Mouse (Mus musculus) heart, adult 9 months (tissue): ENCODE measurements around the gene Lamtor2.

Experiments
- DNase-seq, 2 experiments: peaks; one replicate each; pipeline ENCODE4 v3.0.0; 2022; ENCODE audit warnings: low spot score in 2 of 2

The Lamtor2 gene

GRCm38 (mm10) chr3:88526157-88527131, 26.4 kb downstream of the Lamtor2 start:
- peak; percentile 84 to 86 for DNase-seq

DNA sequence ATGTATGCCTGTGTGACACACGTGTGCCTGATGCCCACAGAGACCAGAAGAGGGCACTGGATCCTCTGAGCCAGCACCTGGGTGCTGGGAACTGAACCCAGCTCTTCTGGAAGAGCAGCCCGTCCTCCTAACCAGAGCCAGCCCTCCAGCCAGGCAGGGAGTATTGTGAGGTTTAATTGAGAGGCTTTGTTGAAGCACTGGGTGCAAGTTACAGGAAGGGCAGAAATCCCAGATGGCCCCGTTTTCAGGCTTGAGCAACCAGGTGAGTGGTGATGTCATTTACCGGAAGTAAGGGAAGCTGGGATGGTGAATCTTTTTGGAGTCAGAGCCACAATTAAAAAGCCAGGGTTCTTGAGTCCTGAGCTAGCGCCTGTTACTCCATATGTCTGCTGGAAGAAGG, 27.9 kb downstream of the Lamtor2 start:
- DNase-seq, result no peak

GRCm38 (mm10) chr3:88523027-88523426, 29.8 kb downstream of the Lamtor2 start:
- DNase-seq, result no peak

GRCm38 (mm10) chr3:88521803-88522331, 31.0 kb downstream of the Lamtor2 start:
- peak; percentile 67 to 70 for DNase-seq

DNA sequence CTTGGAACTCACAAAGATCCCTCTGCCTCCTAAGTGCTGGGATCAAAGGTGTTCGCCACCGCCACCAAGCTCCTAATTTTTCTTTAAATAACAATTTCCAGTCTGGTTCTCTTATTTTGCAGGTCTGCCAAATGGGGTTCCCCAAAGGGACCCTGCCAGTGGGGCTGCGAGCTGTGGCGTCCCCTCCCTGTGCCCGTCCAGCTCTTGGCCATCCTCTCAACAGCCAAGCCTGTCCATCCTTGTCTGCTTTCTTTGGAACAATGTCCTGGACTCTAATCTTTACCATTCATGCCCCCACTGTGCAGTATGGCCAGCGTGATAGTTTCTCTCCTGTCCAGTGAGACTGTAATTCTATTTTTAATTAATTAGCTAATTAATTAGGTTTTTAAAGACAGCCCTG, 31.7 kb downstream of the Lamtor2 start:
- DNase-seq, result no peak

- no peak for DNase-seq
These were observed 32.8 kb downstream of the Lamtor2 start for GRCm38 (mm10) chr3:88520078-88520477.

- DNase-seq, result no peak
These were observed 34.5 kb downstream of the Lamtor2 start for GRCm38 (mm10) chr3:88518411-88518810.

DNA sequence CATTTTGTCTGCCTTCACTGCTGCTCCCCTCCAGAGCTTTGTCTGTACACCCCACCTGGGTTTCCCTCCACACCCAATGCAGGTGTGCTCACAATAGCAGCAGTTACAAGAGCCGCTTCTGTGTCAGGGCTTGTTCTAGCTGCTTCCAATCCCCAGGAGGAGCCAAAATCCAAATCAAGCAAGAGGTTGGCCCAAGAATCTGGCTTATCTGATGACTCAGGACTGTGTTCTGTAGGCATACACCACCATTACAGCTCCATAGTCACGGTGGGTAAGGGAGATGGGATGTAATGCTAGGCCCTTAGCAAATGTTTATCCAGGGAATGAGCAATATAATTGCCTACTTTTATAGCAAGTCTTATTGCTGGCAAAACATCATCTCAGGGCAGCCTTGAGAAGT, 36.5 kb downstream of the Lamtor2 start:
- no peak for DNase-seq

DNA sequence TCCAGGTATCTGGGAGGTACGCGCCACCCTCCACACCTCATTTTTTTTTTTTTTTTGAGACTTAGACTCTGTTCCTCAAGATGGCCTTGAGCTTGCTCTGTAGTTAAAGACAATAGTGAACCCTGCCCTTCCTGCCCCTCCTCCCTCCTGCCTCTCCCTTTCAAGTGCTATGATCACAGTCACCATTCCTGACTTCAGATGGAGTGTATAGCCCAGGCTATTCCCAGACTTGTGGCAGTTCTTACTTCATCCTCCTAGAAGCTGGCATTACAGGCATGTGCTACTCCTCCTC, 37.8 kb downstream of the Lamtor2 start:
- DNase-seq, result no peak

DNA sequence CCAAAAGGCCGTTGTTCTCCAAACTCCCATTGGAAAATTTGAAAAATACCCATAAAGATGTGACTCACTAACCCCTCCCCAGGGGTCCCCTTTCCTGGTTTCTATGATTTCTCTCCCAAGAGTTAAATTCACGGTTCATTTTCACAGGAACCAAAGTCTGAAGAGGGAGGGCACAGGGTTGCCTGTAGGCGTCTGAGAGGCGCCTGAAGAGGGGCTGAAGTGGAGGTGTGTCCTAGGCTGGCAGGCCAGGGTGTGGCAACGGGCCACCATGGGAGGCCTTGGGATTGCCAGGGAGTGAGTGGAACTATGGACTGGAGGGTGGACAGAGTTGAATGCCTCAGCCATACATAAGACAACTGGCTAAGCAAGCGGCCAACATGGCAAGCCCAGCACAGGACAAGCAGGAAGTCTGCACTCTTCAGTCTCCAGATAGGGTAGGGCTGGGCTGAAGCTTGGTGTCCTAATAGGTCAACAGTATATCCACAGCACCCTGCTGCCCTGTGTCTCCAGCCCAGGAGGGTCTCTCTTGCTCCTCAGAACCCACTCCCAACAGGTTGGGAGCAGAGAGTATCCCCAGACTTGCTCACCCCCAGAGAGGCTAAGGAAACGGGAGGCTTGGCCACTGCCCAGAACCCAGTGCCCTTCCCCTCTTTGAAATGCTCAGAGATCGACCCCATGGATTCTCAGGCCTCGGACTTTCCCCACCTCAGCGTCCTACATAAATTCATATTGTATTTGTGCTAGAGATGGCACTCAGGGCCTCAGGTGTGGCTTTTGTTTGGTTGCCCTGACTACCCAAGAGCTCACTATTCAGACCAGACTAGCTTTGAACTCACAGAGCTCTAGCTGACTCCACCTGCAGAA, 38.4 kb downstream of the Lamtor2 start:
- no peak for DNase-seq

DNA sequence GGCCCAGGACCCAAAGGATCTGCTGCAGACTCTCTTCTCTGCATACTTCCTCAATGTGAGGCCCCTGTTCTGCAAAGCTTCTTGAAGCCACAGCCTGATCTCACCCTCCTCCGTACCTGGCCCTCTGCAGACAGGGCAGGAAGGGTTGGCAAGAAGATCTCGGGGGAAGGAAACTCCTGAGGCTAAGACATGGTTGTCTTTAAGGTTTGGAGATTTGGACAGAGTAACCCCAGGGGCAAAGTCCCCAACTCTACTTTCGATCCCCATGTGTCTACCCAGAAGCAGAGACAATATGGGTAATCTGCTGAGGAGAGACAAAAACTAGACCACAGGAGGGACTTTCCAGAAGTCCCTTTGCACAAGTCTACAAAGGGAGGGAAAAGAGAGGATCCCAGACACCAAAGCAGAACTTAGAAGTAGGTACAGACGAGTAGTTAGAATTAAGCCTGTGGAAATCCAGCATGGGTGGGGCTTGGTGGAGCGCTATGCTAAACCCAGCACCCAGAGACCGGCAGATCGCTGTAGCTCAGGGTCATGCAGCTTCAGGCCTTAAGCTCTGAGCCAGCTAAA, 39.2 kb downstream of the Lamtor2 start:
- no peak for DNase-seq

DNA sequence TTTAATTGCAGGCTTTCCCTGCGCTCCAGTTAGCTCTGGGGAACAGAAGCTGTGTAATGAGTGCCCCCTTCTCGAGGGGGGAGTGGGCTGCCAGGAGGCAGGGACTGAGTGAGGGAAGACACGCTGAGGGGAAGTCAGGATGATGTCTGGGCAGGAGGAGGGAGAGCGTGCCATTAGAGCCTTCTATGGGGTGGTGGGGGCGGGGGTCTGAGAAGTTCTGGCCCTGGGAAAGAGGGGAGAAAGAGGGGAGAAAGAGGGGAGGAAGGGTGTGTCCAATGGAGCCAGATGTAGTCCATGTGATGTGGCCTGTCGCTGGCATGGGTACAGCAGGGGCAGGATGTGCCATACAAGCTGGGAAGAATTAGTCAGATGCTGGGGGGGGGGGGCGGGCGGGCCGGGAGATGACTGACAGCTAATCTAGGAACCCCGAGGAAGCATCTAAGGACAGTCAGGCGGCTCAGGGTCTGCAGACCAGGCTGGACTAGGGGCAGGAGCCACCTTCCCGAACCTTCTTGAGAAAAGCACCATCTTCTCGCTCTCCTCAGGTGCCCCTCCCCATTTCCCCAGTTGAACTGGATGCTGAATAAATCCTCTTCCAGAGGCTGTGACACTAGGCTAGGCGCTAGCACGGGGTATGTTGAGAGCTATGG, 39.9 kb downstream of the Lamtor2 start:
- DNase-seq, result no peak

GRCm38 (mm10) chr3:88512141-88512895, 40.6 kb downstream of the Lamtor2 start:
- no peak for DNase-seq

DNA sequence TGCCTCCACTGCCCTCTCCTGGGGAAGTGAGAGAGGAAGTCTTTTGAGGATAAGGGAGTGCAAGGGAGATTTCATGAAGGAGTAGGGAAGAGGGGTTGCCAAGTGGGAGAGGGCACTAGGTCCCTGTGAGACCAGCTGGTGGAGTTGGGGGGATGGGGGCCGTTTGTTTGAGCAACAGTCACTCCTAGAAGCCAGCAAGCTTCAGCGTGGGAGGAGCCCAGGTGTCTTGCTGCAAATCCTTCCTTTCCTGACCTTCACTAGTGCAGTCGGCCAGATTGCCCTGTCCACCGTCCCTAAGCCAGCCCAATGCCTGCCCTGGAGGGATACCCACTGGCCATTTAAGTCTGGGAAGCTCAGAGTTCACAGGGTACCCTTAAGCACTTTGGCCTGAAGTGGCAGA, 41.3 kb downstream of the Lamtor2 start:
- DNase-seq, result no peak

- no peak for DNase-seq
These were observed 42.2 kb downstream of the Lamtor2 start for GRCm38 (mm10) chr3:88510421-88511289.

- DNase-seq, result peak; percentile 94 to 95
These were observed 43.0 kb downstream of the Lamtor2 start, which contains the start of gene Lmna for GRCm38 (mm10) chr3:88509692-88510420. Lmna (minus strand) TSS chr3:88509956.

- DNase-seq, result no peak
These were observed 43.6 kb downstream of the Lamtor2 start for GRCm38 (mm10) chr3:88509250-88509649.

DNA sequence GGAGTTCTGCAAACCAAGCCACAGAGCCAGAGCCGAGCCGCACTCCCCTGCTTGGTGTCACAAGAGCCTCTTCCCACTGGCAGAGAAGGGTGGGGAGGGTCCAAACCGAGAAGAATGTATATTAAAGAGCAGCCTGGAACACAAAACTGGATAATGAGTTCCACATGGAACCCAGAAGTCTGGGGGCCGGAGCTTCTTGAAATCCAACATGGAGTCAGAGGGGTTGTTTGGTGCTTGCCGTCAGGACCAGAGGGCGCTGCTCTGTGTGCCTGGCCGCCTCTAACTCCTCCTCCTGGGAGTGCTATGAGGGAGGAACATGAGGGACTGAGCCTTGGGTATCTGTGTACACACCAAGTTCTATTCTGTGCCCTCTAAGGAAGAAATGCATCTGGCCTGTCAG, 47.1 kb downstream of the Lamtor2 start:
- no peak for DNase-seq

DNA sequence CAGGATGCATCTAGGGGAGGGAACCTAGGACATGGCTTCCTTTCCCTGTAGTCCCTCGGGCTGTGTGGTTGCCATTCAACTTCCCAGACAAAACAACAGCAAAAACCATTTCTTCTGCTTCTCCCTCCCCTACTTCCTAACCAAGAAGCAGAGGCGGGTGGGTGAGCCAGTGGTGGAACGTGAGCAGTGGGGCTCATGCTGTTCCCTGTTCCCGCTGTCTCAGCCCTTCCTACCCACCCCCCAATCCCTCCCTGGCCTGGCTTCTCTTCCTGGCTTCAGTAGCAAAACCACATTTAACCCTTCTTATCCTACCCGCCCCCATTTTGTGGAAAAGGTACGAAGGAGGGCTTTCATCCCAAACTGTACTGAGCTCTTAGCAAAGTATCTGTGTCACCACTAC, 47.8 kb downstream of the Lamtor2 start:
- no peak for DNase-seq
